Mouse (Mus musculus) stomach, embryonic 15.5 days (tissue): Measurements from ENCODE around the gene Fbrsl1. TPM values are rescaled to one million over a fixed set of nuclear protein-coding genes. Genes with fewer than 3 reads are reported as not detected.

Experiments used
- ATAC-seq: fragments of 200-750 bp; cut with Nextera tagmentation; 2 replicates; pipeline ENCODE4 v1.8.0; 2017; ENCODE audit warnings: low read depth, moderate number of reproducible peaks, moderate TSS enrichment; ENCODE audit not compliant: insufficient read depth, low FRiP score
- H3K27ac ChIP-seq: fragments of 300-500 bp; sonication (generic); 2 replicates; pipeline ENCODE4 v1.5.1; 2015; ENCODE audit warnings: mild to moderate bottlenecking, inconsistent platforms
- H3K27me3 ChIP-seq: fragments of 300-500 bp; sonication (generic); replicated peaks from 2 replicates; pipeline ENCODE4 v1.6.1; 2015; ENCODE audit warnings: inconsistent platforms
- H3K36me3 ChIP-seq: fragments of 300-500 bp; sonication (generic); 2 replicates; pipeline ENCODE4 v1.6.1; 2015; ENCODE audit warnings: inconsistent platforms
- H3K4me1 ChIP-seq: fragments of 300-500 bp; sonication (generic); 2 replicates; pipeline ENCODE4 v1.6.1; 2015; ENCODE audit warnings: inconsistent platforms
- H3K4me2 ChIP-seq: fragments of 300-500 bp; sonication (generic); 2 replicates; pipeline ENCODE4 v1.6.1; 2015; ENCODE audit warnings: mild to moderate bottlenecking, inconsistent platforms
- H3K4me3 ChIP-seq: fragments of 300-500 bp; sonication (generic); replicated peaks from 2 replicates; pipeline ENCODE4 v1.5.1; 2015; ENCODE audit warnings: inconsistent platforms
- H3K9ac ChIP-seq: fragments of 300-500 bp; sonication (generic); 2 replicates; pipeline ENCODE4 v1.6.1; 2015; ENCODE audit warnings: inconsistent platforms
- H3K9me3 ChIP-seq: fragments of 300-500 bp; sonication (generic); 2 replicates; pipeline ENCODE4 v1.6.1; 2016; ENCODE audit warnings: inconsistent platforms
- WGBS: fragments of 180-500 bp; shearing (Covaris S2); methylation state at CpG from one replicate; pipeline ENCODE4 v1.1.7; 2015; 5-methylcytosine and 5-hydroxymethylcytosine counted together
- polyA plus RNA-seq: library from polyadenylated mRNA; unstranded; fragments of >200 nt; fragmentation: Nextera tagmentation; extraction: Ambion mirVana; gene quantifications from 2 replicates; pipeline ENCODE4 v1.2.1, GENCODE M21; 2015

Fbrsl1 gene
- polyA plus RNA-seq, 1 experiment from 2014 or later = 11.1 TPM

DNA sequence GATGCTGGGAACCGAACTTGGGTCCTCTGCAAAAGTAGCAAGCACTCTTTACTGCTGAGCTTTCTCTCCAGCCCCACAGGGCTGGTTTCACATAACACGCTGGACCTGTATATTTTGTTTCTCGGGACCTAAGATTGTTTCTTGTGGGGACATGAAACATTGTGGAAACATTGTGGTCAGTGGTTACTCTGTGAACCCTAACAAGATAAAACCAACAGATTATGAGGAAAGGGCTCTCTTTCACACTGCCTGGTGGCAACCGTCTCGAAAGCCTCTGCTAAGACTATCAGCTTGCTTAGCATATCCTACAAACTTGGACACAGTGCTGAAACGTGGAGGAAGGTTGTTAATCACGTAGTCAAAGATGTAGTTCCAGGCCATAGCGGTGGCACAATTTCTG, 101.3 kb downstream of the Fbrsl1 start:
- no peak for ATAC-seq
- H3K4me2 ChIP-seq = no peak overlapping the region
- WGBS = 82% methylated on average over 8 of the region's 8 CpGs
- H3K9me3 ChIP-seq = no peaks in the 10 kb centered on the region
- no peaks in the 10 kb centered on the region for H3K36me3 ChIP-seq
- H3K27me3 ChIP-seq = peaks cover 15% of the 10 kb centered on the region
- peaks cover 11% of the 10 kb centered on the region for H3K4me1 ChIP-seq
- H3K27ac ChIP-seq = no peak overlapping the region
- no peak overlapping the region for H3K9ac ChIP-seq
- no peak overlapping the region for H3K4me3 ChIP-seq

GRCm38 (mm10) chr5:110345553-110345952, 102.8 kb downstream of the Fbrsl1 start:
- WGBS = 76% methylated on average over 4 of the region's 4 CpGs
- ATAC-seq = no peak
- H3K4me2 ChIP-seq = no peak overlapping the region
- H3K9me3 ChIP-seq = no peaks in the 10 kb centered on the region
- H3K36me3 ChIP-seq = no peaks in the 10 kb centered on the region
- peaks cover 26% of the 10 kb centered on the region for H3K27me3 ChIP-seq
- no peak overlapping the region for H3K27ac ChIP-seq
- H3K4me3 ChIP-seq = no peak overlapping the region
- H3K4me1 ChIP-seq = peaks cover 11% of the 10 kb centered on the region
- H3K9ac ChIP-seq = no peak overlapping the region

- WGBS = 61% methylated on average over 4 of the region's 4 CpGs
- H3K27ac ChIP-seq = no peak within 1 kb of the TSS
- no peak for ATAC-seq
- no peaks in the 10 kb centered on the region for H3K36me3 ChIP-seq
- H3K9me3 ChIP-seq = no peaks in the 10 kb centered on the region
- no peak within 1 kb of the TSS for H3K9ac ChIP-seq
- H3K4me1 ChIP-seq = peaks cover 11% of the 10 kb centered on the region
- no peak within 1 kb of the TSS for H3K4me2 ChIP-seq
- H3K4me3 ChIP-seq = no peak within 1 kb of the TSS
- H3K27me3 ChIP-seq = peaks cover 26% of the 10 kb centered on the region
Measured at GRCm38 (mm10) chr5:110344524-110344923, 103.8 kb downstream of the Fbrsl1 start, which contains the start of gene Lrcol1. Gene Lrcol1, plus strand, starts transcription at chr5:110344730.

DNA sequence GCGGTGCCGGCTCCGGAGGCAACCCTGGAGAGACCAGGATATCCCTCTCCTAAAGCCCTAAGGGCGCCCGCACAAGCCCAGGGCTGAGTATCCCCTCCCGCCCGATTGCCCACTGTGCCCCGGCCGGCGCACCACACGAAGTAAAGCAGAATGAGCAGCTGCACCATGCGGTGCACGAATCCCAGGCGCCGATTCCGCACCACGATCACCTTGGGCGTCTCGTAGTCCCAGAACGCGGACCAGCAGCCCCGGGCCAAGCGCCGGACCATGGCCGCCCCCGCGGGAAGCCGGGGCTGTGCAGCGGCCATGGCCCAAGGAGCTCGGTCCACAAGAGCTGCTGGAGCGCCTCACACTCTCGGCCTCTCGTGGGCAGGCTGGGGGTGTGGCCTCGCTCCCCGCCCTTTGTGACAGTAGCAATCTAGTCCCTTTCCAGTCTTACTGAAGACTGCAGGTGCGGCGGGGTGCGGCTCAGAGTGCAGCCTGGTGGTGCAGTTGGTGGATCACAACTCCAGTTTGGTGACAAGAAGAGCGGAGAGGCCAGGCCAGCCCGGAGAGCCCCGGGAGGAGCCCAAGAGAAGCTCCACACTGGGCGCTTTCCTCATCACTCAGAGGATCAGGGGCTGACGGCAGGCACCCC, 105.5 kb downstream of the Fbrsl1 start, which contains the start of gene P2rx2:
TSS of gene P2rx2 (minus strand) at position 565 of the 637 bp plus-strand sequence.
- WGBS = 1% methylated on average over 43 of the region's 43 CpGs
- Histone ChIP-seq H3K36me3 (no peaks in the 10 kb centered on the region), H3K9ac (peak within 1 kb of the TSS; percentile 6; the same call in 1 of the 2 replicates), H3K4me1 (peaks cover 11% of the 10 kb centered on the region), H3K9me3 (no peaks in the 10 kb centered on the region), H3K4me3 (peak within 1 kb of the TSS; percentile 50), H3K27me3 (peaks cover 26% of the 10 kb centered on the region), H3K4me2 (peak within 1 kb of the TSS; percentile 96), H3K27ac (no peak within 1 kb of the TSS)
- peak; percentile 54 for ATAC-seq

GRCm38 (mm10) chr5:110338792-110339191, 109.5 kb downstream of the Fbrsl1 start:
- no peak for ATAC-seq
- H3K27me3 ChIP-seq = peaks cover 26% of the 10 kb centered on the region
- no peaks in the 10 kb centered on the region for H3K9me3 ChIP-seq
- H3K4me1 ChIP-seq = peaks cover 11% of the 10 kb centered on the region
- no peak overlapping the region for H3K9ac ChIP-seq
- no peak overlapping the region for H3K4me3 ChIP-seq
- peaks cover 26% of the 10 kb centered on the region for H3K36me3 ChIP-seq
- no peak overlapping the region for H3K27ac ChIP-seq
- no peak overlapping the region for H3K4me2 ChIP-seq
- WGBS = 62% methylated on average over 2 of the region's 2 CpGs

DNA sequence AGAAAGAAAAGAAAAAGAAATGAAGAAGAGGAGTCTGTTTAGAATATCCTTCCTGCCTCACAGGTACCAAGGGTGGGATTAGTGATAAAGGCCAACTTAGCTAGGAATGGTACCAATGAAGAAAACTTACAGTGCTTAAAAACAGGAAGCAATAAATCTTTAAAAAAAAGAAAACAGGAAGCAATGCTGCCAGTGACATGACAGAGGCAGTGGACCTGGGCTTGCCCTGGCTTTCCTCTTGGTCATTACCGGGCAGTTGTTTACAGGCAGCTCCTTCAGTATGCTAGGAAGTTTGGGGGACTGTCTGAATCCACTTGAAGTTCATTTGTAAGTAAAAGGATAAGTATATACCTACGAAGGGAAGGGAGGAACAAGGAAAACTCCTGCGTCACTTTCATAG, 117.8 kb downstream of the Fbrsl1 start:
- WGBS = 73% methylated on average over 3 of the region's 3 CpGs
- H3K27me3 ChIP-seq = no peaks in the 10 kb centered on the region
- no peak for ATAC-seq
- H3K9ac ChIP-seq = no peak overlapping the region
- no peak overlapping the region for H3K4me2 ChIP-seq
- H3K27ac ChIP-seq = no peak overlapping the region
- H3K9me3 ChIP-seq = no peaks in the 10 kb centered on the region
- H3K4me1 ChIP-seq = no peaks in the 10 kb centered on the region
- H3K36me3 ChIP-seq = peaks cover 27% of the 10 kb centered on the region
- no peak overlapping the region for H3K4me3 ChIP-seq

DNA sequence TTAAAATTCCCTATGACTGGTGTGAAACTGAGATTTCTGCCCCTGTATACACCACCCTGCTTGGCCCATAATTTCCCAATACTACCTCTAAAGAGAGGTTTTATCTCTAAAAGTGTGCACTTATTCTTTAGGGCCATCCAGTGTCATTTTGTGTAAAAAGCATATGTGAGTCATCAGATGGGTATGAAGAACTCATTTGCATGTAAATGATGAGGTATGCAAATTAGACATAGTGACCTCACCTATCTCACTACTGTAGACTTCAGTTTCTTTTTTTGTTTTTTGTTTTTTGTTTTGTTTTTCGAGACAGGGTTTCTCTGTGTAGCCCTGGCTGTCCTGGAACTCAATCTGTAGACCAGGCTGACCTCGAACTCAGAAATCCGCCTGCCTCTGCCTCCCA, 135.2 kb downstream of the Fbrsl1 start:
- no peaks in the 10 kb centered on the region for H3K4me1 ChIP-seq
- no peak for ATAC-seq
- H3K27ac ChIP-seq = no peak overlapping the region
- no peaks in the 10 kb centered on the region for H3K9me3 ChIP-seq
- no peak overlapping the region for H3K9ac ChIP-seq
- no peak overlapping the region for H3K4me2 ChIP-seq
- H3K4me3 ChIP-seq = no peak overlapping the region
- H3K27me3 ChIP-seq = no peaks in the 10 kb centered on the region
- H3K36me3 ChIP-seq = peaks cover 27% of the 10 kb centered on the region
- WGBS = 95% methylated on average over 3 of the region's 3 CpGs

Other genes starting within 250 kb of the Fbrsl1 start
- gene Ankle2, start 217.5 kb downstream of the Fbrsl1 start, polyA plus RNA-seq = 23.8 and 24.8 TPM in 2 replicates
- 50.2 and 55.4 TPM in 2 replicates for gene Pgam5, start 178.6 kb downstream of the Fbrsl1 start, polyA plus RNA-seq
- 10.5 and 11.1 TPM in 2 replicates for gene Pxmp2, start 162.3 kb downstream of the Fbrsl1 start, polyA plus RNA-seq
- 24.0 and 28.8 TPM in 2 replicates for gene Pole, start 162.2 kb downstream of the Fbrsl1 start, polyA plus RNA-seq
- 0.70 and 0.73 TPM in 2 replicates for gene P2rx2, start 105.3 kb downstream of the Fbrsl1 start, polyA plus RNA-seq
- gene Lrcol1, start 103.8 kb downstream of the Fbrsl1 start, polyA plus RNA-seq = not detected in 2 replicates
- 0.46 and 0.71 TPM in 2 replicates for gene Galnt9, start 95.9 kb upstream of the Fbrsl1 start, polyA plus RNA-seq
- gene Noc4l, start 204.9 kb upstream of the Fbrsl1 start, polyA plus RNA-seq = 44.8 and 50.6 TPM in 2 replicates
- 22.1 and 24.2 TPM in 2 replicates for gene Ddx51, start 204.9 kb upstream of the Fbrsl1 start, polyA plus RNA-seq